Mouse (Mus musculus) intestine, embryonic 16.5 days (tissue): ENCODE measurements around the gene 4930467E23Rik. TPM values are rescaled to one million over a fixed set of nuclear protein-coding genes. Genes with fewer than 3 reads are reported as not detected.
"Not testable (repeated sequence)": the region's sequence is repeated elsewhere in the genome, so short reads cannot be mapped to it uniquely, and the experiment has no call there.

ENCODE experiments used
- ATAC-seq: fragments of 200-750 bp; cut with Nextera tagmentation; 2 replicates; pipeline ENCODE4 v1.8.0; 2017; ENCODE audit warnings: moderate TSS enrichment, moderate library complexity
- H3K27ac ChIP-seq: fragments of 300-500 bp; sonication (generic); 2 replicates; pipeline ENCODE4 v1.5.1; 2014; ENCODE audit warnings: mild to moderate bottlenecking, low read length
- H3K27me3 ChIP-seq: fragments of 300-500 bp; sonication (generic); replicated peaks from 2 replicates; pipeline ENCODE4 v1.6.1; 2014; ENCODE audit warnings: low read length, control low read depth, mixed read lengths; ENCODE audit not compliant: control insufficient read depth, insufficient read depth
- H3K36me3 ChIP-seq: fragments of 300-500 bp; sonication (generic); 2 replicates; pipeline ENCODE4 v1.6.1; 2014; ENCODE audit warnings: low read length, control low read depth; ENCODE audit not compliant: control insufficient read depth, insufficient read depth
- H3K4me1 ChIP-seq: fragments of 300-500 bp; sonication (generic); 2 replicates; pipeline ENCODE4 v1.6.1; 2014; ENCODE audit warnings: low read length, control low read depth, mixed read lengths; ENCODE audit not compliant: control insufficient read depth, insufficient read depth
- H3K4me2 ChIP-seq: fragments of 300-500 bp; sonication (generic); 2 replicates; pipeline ENCODE4 v1.6.1; 2014; ENCODE audit warnings: low read depth, low read length, control low read depth
- H3K4me3 ChIP-seq: fragments of 300-500 bp; sonication (generic); 2 replicates; pipeline ENCODE4 v1.5.1; 2014; ENCODE audit warnings: mild to moderate bottlenecking, low read length
- H3K9ac ChIP-seq: fragments of 300-500 bp; sonication (generic); 2 replicates; pipeline ENCODE4 v1.6.1; 2014; ENCODE audit warnings: low read depth, low read length
- H3K9me3 ChIP-seq: fragments of 300-500 bp; sonication (generic); 2 replicates; pipeline ENCODE4 v1.6.1; 2016; ENCODE audit warnings: low read length, control low read depth; ENCODE audit not compliant: control insufficient read depth
- WGBS: fragments of 180-500 bp; shearing (Covaris S2); extraction: QIAGEN DNeasy Blood & Tissue Kit; methylation state at CpG from one replicate; pipeline ENCODE4 v1.1.7; 2014; 5-methylcytosine and 5-hydroxymethylcytosine counted together
- polyA plus RNA-seq: library from polyadenylated mRNA; unstranded; fragments of >200 nt; fragmentation: Nextera tagmentation; extraction: Ambion mirVana; gene quantifications from 2 replicates; pipeline ENCODE4 v1.2.1, GENCODE M21; 2015

4930467E23Rik gene
- polyA plus RNA-seq, 1 experiment from 2014 or later, result 0.11 TPM

GRCm38 (mm10) chr8:19776311-19776710 is 46.9 kb downstream of the 4930467E23Rik start:
- H3K4me3 ChIP-seq, H3K9me3 ChIP-seq, H3K9ac ChIP-seq, H3K4me1 ChIP-seq, H3K36me3 ChIP-seq, H3K4me2 ChIP-seq, H3K27ac ChIP-seq, H3K27me3 ChIP-seq, ATAC-seq: not testable (repeated sequence)

GRCm38 (mm10) chr8:19777500-19777899 is 48.1 kb downstream of the 4930467E23Rik start:
- not testable (repeated sequence) for H3K36me3 ChIP-seq, H3K4me2 ChIP-seq, H3K27me3 ChIP-seq, H3K9ac ChIP-seq, H3K27ac ChIP-seq, H3K4me3 ChIP-seq, H3K4me1 ChIP-seq, ATAC-seq, H3K9me3 ChIP-seq
- WGBS, result 48% methylated on average over 2 of the region's 2 CpGs

GRCm38 (mm10) chr8:19778126-19778525 is 48.8 kb downstream of the 4930467E23Rik start:
- 50% methylated on average over 1 of the region's 1 CpGs for WGBS
- not testable (repeated sequence) for H3K9ac ChIP-seq, H3K27ac ChIP-seq, H3K36me3 ChIP-seq, H3K4me2 ChIP-seq, H3K27me3 ChIP-seq, H3K4me3 ChIP-seq, H3K4me1 ChIP-seq, H3K9me3 ChIP-seq, ATAC-seq

GRCm38 (mm10) chr8:19778891-19779290 is 49.5 kb downstream of the 4930467E23Rik start:
- WGBS, result 92% methylated on average over 8 of the region's 8 CpGs

GRCm38 (mm10) chr8:19780212-19780611 is 50.8 kb downstream of the 4930467E23Rik start:
- H3K36me3 ChIP-seq, H3K4me1 ChIP-seq, ATAC-seq, H3K9ac ChIP-seq, H3K4me2 ChIP-seq, H3K4me3 ChIP-seq, H3K9me3 ChIP-seq, H3K27ac ChIP-seq, H3K27me3 ChIP-seq: not testable (repeated sequence)
- 80% methylated on average over 4 of the region's 4 CpGs for WGBS

More at GRCm38 (mm10) chr8:19778891-19779290, 49.5 kb downstream of the 4930467E23Rik start:
- not testable (repeated sequence) for H3K9ac ChIP-seq, H3K4me2 ChIP-seq, H3K9me3 ChIP-seq, H3K4me1 ChIP-seq, H3K4me3 ChIP-seq, H3K36me3 ChIP-seq, H3K27ac ChIP-seq, ATAC-seq, H3K27me3 ChIP-seq

GRCm38 (mm10) chr8:19780658-19781057 is 51.3 kb downstream of the 4930467E23Rik start:
- not testable (repeated sequence) for H3K4me3 ChIP-seq, H3K36me3 ChIP-seq, H3K27me3 ChIP-seq, H3K9me3 ChIP-seq, H3K9ac ChIP-seq, ATAC-seq, H3K27ac ChIP-seq, H3K4me2 ChIP-seq, H3K4me1 ChIP-seq

GRCm38 (mm10) chr8:19781328-19782114 is 52.1 kb downstream of the 4930467E23Rik start:
- not testable (repeated sequence) for H3K27me3 ChIP-seq, H3K4me2 ChIP-seq, H3K4me1 ChIP-seq, ATAC-seq, H3K9ac ChIP-seq, H3K27ac ChIP-seq, H3K36me3 ChIP-seq, H3K4me3 ChIP-seq, H3K9me3 ChIP-seq
- WGBS, result 89% methylated on average over 5 of the region's 5 CpGs

- H3K4me1 ChIP-seq, H3K27ac ChIP-seq, H3K4me3 ChIP-seq, ATAC-seq, H3K9ac ChIP-seq, H3K4me2 ChIP-seq, H3K36me3 ChIP-seq, H3K27me3 ChIP-seq, H3K9me3 ChIP-seq: not testable (repeated sequence)
- WGBS, result 81% methylated on average over 3 of the region's 3 CpGs
These were observed 53.4 kb downstream of the 4930467E23Rik start for GRCm38 (mm10) chr8:19782736-19783135.

GRCm38 (mm10) chr8:19783860-19784259 is 54.5 kb downstream of the 4930467E23Rik start:
- not testable (repeated sequence) for H3K36me3 ChIP-seq, H3K9ac ChIP-seq, H3K4me1 ChIP-seq, H3K27me3 ChIP-seq, H3K27ac ChIP-seq, H3K9me3 ChIP-seq, ATAC-seq, H3K4me3 ChIP-seq, H3K4me2 ChIP-seq
- WGBS, result no CpG with 5 or more reads among the region's 5 CpGs
